Mouse (Mus musculus) large intestine, adult 2 months (tissue): ENCODE data around the gene Crabp1. TPM values are rescaled to one million over a fixed set of nuclear protein-coding genes. Genes with fewer than 3 reads are reported as not detected.

ENCODE experiments used
- polyA plus RNA-seq: library from polyadenylated mRNA; depleted of rRNA; stranded (reverse); fragments of >200 nt; gene quantifications from 2 replicates; pipeline ENCODE4 v1.2.3, GENCODE M21; 2012; rRNA removed

The Crabp1 gene
- polyA plus RNA-seq, 1 experiment = 9.4 TPM

Other genes starting within 250 kb of the Crabp1 start
- 3.8 and 6.6 TPM in 2 replicates for gene Sh2d7, start 225.8 kb upstream of the Crabp1 start, polyA plus RNA-seq
- gene Cib2, start 204.5 kb upstream of the Crabp1 start, polyA plus RNA-seq = 4.5 and 4.7 TPM in 2 replicates
- 64.4 and 72.2 TPM in 2 replicates for gene Idh3a, start 178.4 kb upstream of the Crabp1 start, polyA plus RNA-seq
- gene Acsbg1, start 102.9 kb upstream of the Crabp1 start, polyA plus RNA-seq = 1.5 and 1.9 TPM in 2 replicates
- gene Dnaja4, start 65.9 kb upstream of the Crabp1 start, polyA plus RNA-seq = 2.5 and 2.6 TPM in 2 replicates
- gene Wdr61, start 30.2 kb upstream of the Crabp1 start, polyA plus RNA-seq = 29.6 and 32.9 TPM in 2 replicates
- gene Ireb2, start 99.0 kb downstream of the Crabp1 start, polyA plus RNA-seq = 5.2 and 8.0 TPM in 2 replicates
- gene Hykk, start 152.5 kb downstream of the Crabp1 start, polyA plus RNA-seq = 0.83 and 1.0 TPM in 2 replicates
- 94.5 and 97.4 TPM in 2 replicates for gene Psma4, start 186.0 kb downstream of the Crabp1 start, polyA plus RNA-seq
- gene AY074887, start 186.2 kb downstream of the Crabp1 start, polyA plus RNA-seq = not detected in 2 replicates
- gene Chrna5, start 216.1 kb downstream of the Crabp1 start, polyA plus RNA-seq = 0.07 and 0.17 TPM in 2 replicates